In the genomic region with DNA sequence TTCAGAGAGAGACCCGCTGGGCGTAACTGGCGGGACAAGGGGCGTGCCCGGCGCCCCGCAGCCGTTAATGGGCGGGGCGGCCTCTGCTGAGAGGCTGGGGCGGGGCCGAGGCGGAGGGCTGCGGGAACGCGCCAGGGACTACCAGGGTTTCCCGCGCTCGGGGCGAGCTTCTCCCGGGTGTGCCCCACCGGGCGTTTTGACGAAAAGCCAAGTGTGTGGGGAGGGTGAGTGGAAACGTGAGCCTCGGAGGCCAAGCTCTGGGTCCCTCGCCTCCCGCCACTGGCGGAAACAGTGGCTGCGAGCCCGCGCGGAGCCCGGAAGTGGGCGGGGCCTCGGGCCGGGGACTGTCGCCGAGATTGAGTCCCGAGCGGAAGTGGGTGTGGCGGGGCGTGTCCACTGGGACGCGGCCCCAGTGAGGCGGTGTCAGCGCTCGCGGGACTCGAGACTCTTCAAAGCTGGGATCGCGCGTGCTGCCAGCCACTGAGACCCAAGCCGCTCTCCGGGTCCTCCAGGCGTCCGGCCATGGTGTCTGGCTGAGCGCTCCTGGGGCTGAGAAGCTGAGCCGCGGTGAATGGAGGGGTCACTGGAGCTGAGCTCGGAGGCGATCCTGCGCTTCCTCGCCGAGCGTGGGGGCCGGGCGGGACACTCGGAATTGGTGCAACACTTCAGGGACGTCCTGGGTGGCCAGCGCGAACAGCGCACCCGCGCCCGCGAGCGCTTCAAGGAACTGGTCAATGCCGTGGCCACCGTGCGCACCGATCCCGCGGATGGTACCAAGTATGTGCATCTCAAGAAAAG, we compare ENCODE assay signal across 8 mouse cellular contexts. TPM values are rescaled to one million over a fixed set of nuclear protein-coding genes. Genes with fewer than 3 reads are reported as not detected.
DNase-seq lines count a peak whose midpoint lies in the region; ATAC-seq and TF ChIP-seq lines count a peak whose summit lies in the region.

Gene Sept10 (minus strand): TSS at position 375 of the 798 bp plus-strand sequence.
Gene Sowahc (plus strand): TSS at position 481 of the 798 bp plus-strand sequence.

- DNase-seq in 3134 (ENCODE audit: extremely low read depth, insufficient read length, low spot score) = peak; percentile 94
- peak; percentile 96 for DNase-seq in embryonic facial prominence, embryonic 14.5 days (ENCODE audit: low spot score)
- DNase-seq in heart, adult 2 months = peak; percentile 99
- peak; percentile 99 for DNase-seq in kidney, adult 2 months
- DNase-seq in limb, embryonic 11.5 days (ENCODE audit: low spot score) = peak; percentile 98

- H3K79me2 ChIP-seq in heart, adult 2 months (replicated peaks; ENCODE audit: control insufficient read depth, insufficient read depth, low read length) = no peaks in the 10 kb centered on the region

- TF ChIP-seq EP300 in heart, adult 2 months (IDR thresholded peaks at IDR 0.05; ENCODE audit: insufficient read depth, low read depth, low read length) = 0 out of 2 replicates have a peak, but pooled peaks have one; percentile 40

- peak; percentile 45; the same call in 1 of the 2 replicates for TF ChIP-seq POLR2A in bone marrow, adult 2 months (IDR thresholded peaks at IDR 0.05; ENCODE audit: borderline replicate concordance, control insufficient read depth, low read depth, low read length)
- peak; percentile 75 for TF ChIP-seq POLR2A in heart, adult 2 months (IDR thresholded peaks at IDR 0.05; ENCODE audit: insufficient read depth, low read depth, low read length)
- peak; percentile 66 for TF ChIP-seq POLR2A in kidney, adult 2 months (IDR thresholded peaks at IDR 0.05; ENCODE audit: low read depth, low read length)
- TF ChIP-seq POLR2A in small intestine, adult 2 months (IDR thresholded peaks at IDR 0.05; ENCODE audit: low read depth, low read length) = peak; percentile 90

- peak; percentile 96 for ATAC-seq in embryonic facial prominence, embryonic 14.5 days (ENCODE audit: low read depth)
- ATAC-seq in limb, embryonic 11.5 days (ENCODE audit: insufficient number of reproducible peaks, low FRiP score, low TSS enrichment, low read depth) = peak; percentile 94
- ATAC-seq in midbrain, embryonic 13.5 days = peak; percentile 96

- H3K27me3 ChIP-seq in embryonic facial prominence, embryonic 14.5 days (replicated peaks; ENCODE audit: control insufficient read depth, insufficient read depth, low read length) = no peaks in the 10 kb centered on the region
- no peaks in the 10 kb centered on the region for H3K27me3 ChIP-seq in heart, adult 2 months (ENCODE audit: control insufficient read depth, insufficient read depth, low read length)
- no peaks in the 10 kb centered on the region for H3K27me3 ChIP-seq in kidney, adult 2 months (replicated peaks; ENCODE audit: control insufficient read depth, insufficient read depth, low read length)
- H3K27me3 ChIP-seq in limb, embryonic 11.5 days (ENCODE audit: control insufficient read depth, insufficient read depth, low read length) = no peaks in the 10 kb centered on the region
- no peaks in the 10 kb centered on the region for H3K27me3 ChIP-seq in midbrain, embryonic 13.5 days
- H3K27me3 ChIP-seq in small intestine, adult 2 months (ENCODE audit: control insufficient read depth, insufficient read depth, low read length) = no peaks in the 10 kb centered on the region

- TF ChIP-seq CTCF in bone marrow, adult 2 months (IDR thresholded peaks at IDR 0.05; ENCODE audit: control insufficient read depth, insufficient read depth, low read length) = no peak
- TF ChIP-seq CTCF in heart, adult 2 months (IDR thresholded peaks at IDR 0.05) = no peak
- no peak for TF ChIP-seq CTCF in kidney, adult 2 months (conservative IDR thresholded peaks at IDR 0.05; ENCODE audit: insufficient read depth, insufficient read length, low read depth, low read length)
- no peak for TF ChIP-seq CTCF in small intestine, adult 2 months (IDR thresholded peaks at IDR 0.05; ENCODE audit: extremely low read depth, insufficient read length, insufficient replicate concordance, low read depth, low read length)

- peak within 1 kb of the TSS; percentile 92 for H3K9ac ChIP-seq in embryonic facial prominence, embryonic 14.5 days (ENCODE audit: low read depth, low read length)
- H3K9ac ChIP-seq in heart, adult 2 months (ENCODE audit: low read depth, low read length) = peak within 1 kb of the TSS; percentile 88
- peak within 1 kb of the TSS; percentile 93 for H3K9ac ChIP-seq in limb, embryonic 11.5 days (ENCODE audit: low read length)
- H3K9ac ChIP-seq in midbrain, embryonic 13.5 days (replicated peaks) = peak within 1 kb of the TSS; percentile 87

- under 1% methylated on average over 84 of the region's 84 CpGs for WGBS in bone marrow, adult 2 months
- WGBS in embryonic facial prominence, embryonic 14.5 days = 0% methylated on average over 54 of the region's 84 CpGs
- WGBS in heart, adult 2 months = under 1% methylated on average over 80 of the region's 84 CpGs
- under 1% methylated on average over 84 of the region's 84 CpGs for WGBS in kidney, adult 2 months
- WGBS in limb, embryonic 11.5 days = under 1% methylated on average over 84 of the region's 84 CpGs
- under 1% methylated on average over 81 of the region's 84 CpGs for WGBS in midbrain, embryonic 13.5 days
- WGBS in small intestine, adult 2 months = under 1% methylated on average over 84 of the region's 84 CpGs

- H3K36me3 ChIP-seq in embryonic facial prominence, embryonic 14.5 days (ENCODE audit: control insufficient read depth, insufficient read depth, low read length) = no peaks in the 10 kb centered on the region
- H3K36me3 ChIP-seq in heart, adult 2 months (ENCODE audit: control insufficient read depth, insufficient read depth, low read length) = peaks cover 3% of the 10 kb centered on the region; the same call in 1 of the 2 replicates
- no peaks in the 10 kb centered on the region for H3K36me3 ChIP-seq in kidney, adult 2 months (ENCODE audit: control insufficient read depth, insufficient read depth, low read length)
- H3K36me3 ChIP-seq in limb, embryonic 11.5 days (ENCODE audit: control insufficient read depth, insufficient read depth, low read length) = no peaks in the 10 kb centered on the region
- no peaks in the 10 kb centered on the region for H3K36me3 ChIP-seq in midbrain, embryonic 13.5 days
- no peaks in the 10 kb centered on the region for H3K36me3 ChIP-seq in small intestine, adult 2 months (ENCODE audit: control insufficient read depth, insufficient read depth, low read length)

- H3K9me3 ChIP-seq in embryonic facial prominence, embryonic 14.5 days (ENCODE audit: control insufficient read depth, low read length) = no peaks in the 10 kb centered on the region
- H3K9me3 ChIP-seq in limb, embryonic 11.5 days (ENCODE audit: control insufficient read depth, low read length) = no peaks in the 10 kb centered on the region
- H3K9me3 ChIP-seq in midbrain, embryonic 13.5 days = no peaks in the 10 kb centered on the region

- peak within 1 kb of the TSS; percentile 99 for H3K4me2 ChIP-seq in embryonic facial prominence, embryonic 14.5 days (ENCODE audit: low read depth, low read length)
- peak within 1 kb of the TSS; percentile 95 for H3K4me2 ChIP-seq in limb, embryonic 11.5 days (ENCODE audit: low read depth, severe bottlenecking)
- H3K4me2 ChIP-seq in midbrain, embryonic 13.5 days (replicated peaks) = peak within 1 kb of the TSS; percentile 99

- intact Hi-C loops in heart, adult 2 months (cut with DNase I) = loop anchor here (1.0 to 5.0 kb wide), 4 partner anchors 46 to 395 kb away; partner anchors contain the start of genes Gm10322, Mcu and P4ha1

- peak within 1 kb of the TSS; percentile 85 for H3K27ac ChIP-seq in bone marrow, adult 2 months (ENCODE audit: control insufficient read depth, insufficient read depth, low read depth, low read length, poor library complexity)
- H3K27ac ChIP-seq in embryonic facial prominence, embryonic 14.5 days (replicated peaks; ENCODE audit: low read depth, low read length) = peak within 1 kb of the TSS; percentile 92
- peak within 1 kb of the TSS; percentile 98 for H3K27ac ChIP-seq in heart, adult 2 months
- H3K27ac ChIP-seq in kidney, adult 2 months (ENCODE audit: insufficient read depth, low read depth, low read length) = peak within 1 kb of the TSS; percentile 82
- peak within 1 kb of the TSS; percentile 89 for H3K27ac ChIP-seq in limb, embryonic 11.5 days (replicated peaks; ENCODE audit: low read depth, low read length)
- H3K27ac ChIP-seq in midbrain, embryonic 13.5 days = peak within 1 kb of the TSS; percentile 94
- H3K27ac ChIP-seq in small intestine, adult 2 months (ENCODE audit: insufficient read depth, low read depth, low read length) = peak within 1 kb of the TSS; percentile 71

- H3K4me1 ChIP-seq in bone marrow, adult 2 months (ENCODE audit: control insufficient read depth, insufficient read depth, low read length) = no peaks in the 10 kb centered on the region
- H3K4me1 ChIP-seq in embryonic facial prominence, embryonic 14.5 days (ENCODE audit: control insufficient read depth, insufficient read depth, low read length) = peaks cover 21% of the 10 kb centered on the region
- peaks cover 5% of the 10 kb centered on the region for H3K4me1 ChIP-seq in heart, adult 2 months (ENCODE audit: control insufficient read depth, insufficient read depth, low read length)
- no peaks in the 10 kb centered on the region for H3K4me1 ChIP-seq in kidney, adult 2 months (ENCODE audit: control insufficient read depth, insufficient read depth, low read length)
- no peaks in the 10 kb centered on the region for H3K4me1 ChIP-seq in limb, embryonic 11.5 days (ENCODE audit: control insufficient read depth, insufficient read depth, low read length)
- H3K4me1 ChIP-seq in midbrain, embryonic 13.5 days (replicated peaks) = peaks cover 37% of the 10 kb centered on the region
- H3K4me1 ChIP-seq in small intestine, adult 2 months (ENCODE audit: control insufficient read depth, insufficient read depth, insufficient read length, low read length) = peaks cover 5% of the 10 kb centered on the region

- H3K4me3 ChIP-seq in bone marrow, adult 2 months (replicated peaks; ENCODE audit: control insufficient read depth, low read depth, low read length) = peak within 1 kb of the TSS; percentile 91
- H3K4me3 ChIP-seq in embryonic facial prominence, embryonic 14.5 days (ENCODE audit: low read depth, low read length) = peak within 1 kb of the TSS; percentile 85
- H3K4me3 ChIP-seq in heart, adult 2 months = peak within 1 kb of the TSS; percentile 80
- peak within 1 kb of the TSS; percentile 97 for H3K4me3 ChIP-seq in kidney, adult 2 months (ENCODE audit: insufficient read depth, low read depth, low read length)
- H3K4me3 ChIP-seq in limb, embryonic 11.5 days (ENCODE audit: low read depth, low read length) = peak within 1 kb of the TSS; percentile 83
- peak within 1 kb of the TSS; percentile 86 for H3K4me3 ChIP-seq in midbrain, embryonic 13.5 days (replicated peaks)
- peak within 1 kb of the TSS; percentile 95 for H3K4me3 ChIP-seq in small intestine, adult 2 months (ENCODE audit: low read depth, low read length)

RNA-seq across cellular contexts. Expression of gene Sept10, which starts in this region (rescaled TPM):
- polyA plus RNA-seq in bone marrow, adult 2 months (2011; ENCODE audit: insufficient read depth, insufficient read length, low replicate concordance, missing spikeins) = 3.8 and 5.7 TPM in 2 replicates
- polyA plus RNA-seq in embryonic facial prominence, embryonic 14.5 days (2014; fragmentation: Nextera tagmentation; extraction: Ambion mirVana) = 40.5 and 47.1 TPM in 2 replicates
- 10 to 100 TPM; 15.2 to 17.3 TPM for total RNA-seq in heart, adult 2 months (2021)
- 8.4 and 13.1 TPM in 2 replicates for polyA plus RNA-seq in heart, adult 2 months (2012; rRNA removed)
- polyA plus RNA-seq in kidney, adult 2 months (2012; rRNA removed) = 8.1 and 9.1 TPM in 2 replicates
- polyA plus RNA-seq in limb, embryonic 11.5 days (2014; fragmentation: Nextera tagmentation; extraction: Ambion mirVana) = 51.8 and 56.5 TPM in 2 replicates
- polyA plus RNA-seq in midbrain, embryonic 13.5 days (2015; fragmentation: Nextera tagmentation; extraction: Ambion mirVana) = 17.5 and 18.1 TPM in 2 replicates
- 1.1 and 1.5 TPM in 2 replicates for polyA plus RNA-seq in small intestine, adult 2 months (2012; rRNA removed)

RNA-seq across cellular contexts. Expression of gene Sowahc, which starts in this region (rescaled TPM):
- 1.1 and 3.1 TPM in 2 replicates for polyA plus RNA-seq in bone marrow, adult 2 months (2011; ENCODE audit: insufficient read depth, insufficient read length, low replicate concordance, missing spikeins)
- 9.1 and 10.0 TPM in 2 replicates for polyA plus RNA-seq in embryonic facial prominence, embryonic 14.5 days (2014; fragmentation: Nextera tagmentation; extraction: Ambion mirVana)
- 1 to 10 TPM; 1.2 to 1.3 TPM for total RNA-seq in heart, adult 2 months (2021)
- polyA plus RNA-seq in heart, adult 2 months (2012; rRNA removed) = 1.0 and 1.4 TPM in 2 replicates
- 4.3 and 4.6 TPM in 2 replicates for polyA plus RNA-seq in kidney, adult 2 months (2012; rRNA removed)
- polyA plus RNA-seq in limb, embryonic 11.5 days (2014; fragmentation: Nextera tagmentation; extraction: Ambion mirVana) = 10.2 and 11.0 TPM in 2 replicates
- polyA plus RNA-seq in midbrain, embryonic 13.5 days (2015; fragmentation: Nextera tagmentation; extraction: Ambion mirVana) = 14.7 and 16.1 TPM in 2 replicates
- polyA plus RNA-seq in small intestine, adult 2 months (2012; rRNA removed) = 1.9 and 6.3 TPM in 2 replicates

Comparison
In these comparisons a context has a peak if more than half of its experiments do, and no peak if none do; other contexts are left out.
1. Peak in every context shown above with its lines: DNase-seq, ATAC-seq, H3K4me3 ChIP-seq and H3K27ac ChIP-seq.